Mouse (Mus musculus): ENCODE data around the gene Cyp1a1. TPM values are rescaled to one million over a fixed set of nuclear protein-coding genes. Genes with fewer than 3 reads are reported as not detected.

The Cyp1a1 gene
- under 1 TPM in 3 of 4 experiments, not detected in 1; 0.12 to 0.36 (median 0.32) TPM for total RNA-seq (2022)

- DNase-seq (ENCODE audit: low spot score in 2 of 2): no peak
Observed at GRCm38 (mm10) chr9:57687751-57688150, at the start of gene Cyp1a1. TSS of gene Cyp1a1 (plus strand) at chr9:57687928.

GRCm38 (mm10) chr9:57638651-57639459 lies 48.9 kb upstream of the Cyp1a1 start:
- no peak for DNase-seq (ENCODE audit: low spot score in 2 of 2)

- no peak for DNase-seq (ENCODE audit: low spot score in 2 of 2)
Observed at GRCm38 (mm10) chr9:57639661-57640328, 47.9 kb upstream of the Cyp1a1 start.

- DNase-seq (ENCODE audit: low spot score in 2 of 2): no peak
Observed at GRCm38 (mm10) chr9:57640384-57640783, 47.3 kb upstream of the Cyp1a1 start.

GRCm38 (mm10) chr9:57641022-57641421 lies 46.7 kb upstream of the Cyp1a1 start:
- DNase-seq (ENCODE audit: low spot score in 2 of 2): no peak

GRCm38 (mm10) chr9:57641775-57642550 lies 45.8 kb upstream of the Cyp1a1 start:
- DNase-seq (ENCODE audit: low spot score in 2 of 2): no peak

- no peak for DNase-seq (ENCODE audit: low spot score in 2 of 2)
Observed at GRCm38 (mm10) chr9:57643169-57643855, 44.4 kb upstream of the Cyp1a1 start.

- DNase-seq (ENCODE audit: low spot score in 2 of 2): no peak
Observed at GRCm38 (mm10) chr9:57643856-57644180, 43.9 kb upstream of the Cyp1a1 start.

- no peak for DNase-seq (ENCODE audit: low spot score in 2 of 2)
Observed at GRCm38 (mm10) chr9:57644442-57644943, 43.2 kb upstream of the Cyp1a1 start.

- DNase-seq (ENCODE audit: low spot score in 2 of 2): peak; percentile 73 to 92
Observed at GRCm38 (mm10) chr9:57644944-57645893, 42.5 kb upstream of the Cyp1a1 start.

- no peak for DNase-seq (ENCODE audit: low spot score in 2 of 2)
Observed at GRCm38 (mm10) chr9:57646551-57647103, 41.1 kb upstream of the Cyp1a1 start.

- DNase-seq (ENCODE audit: low spot score in 2 of 2): no peak
Observed at GRCm38 (mm10) chr9:57647286-57648108, 40.2 kb upstream of the Cyp1a1 start.

- no peak for DNase-seq (ENCODE audit: low spot score in 2 of 2)
Observed at GRCm38 (mm10) chr9:57650130-57650785, 37.5 kb upstream of the Cyp1a1 start.

- DNase-seq (ENCODE audit: low spot score in 2 of 2): no peak
Observed at GRCm38 (mm10) chr9:57650786-57651311, 36.9 kb upstream of the Cyp1a1 start.

- no peak for DNase-seq (ENCODE audit: low spot score in 2 of 2)
Observed at GRCm38 (mm10) chr9:57652351-57652750, 35.4 kb upstream of the Cyp1a1 start.

- no peak for DNase-seq (ENCODE audit: low spot score in 2 of 2)
Observed at GRCm38 (mm10) chr9:57652855-57653254, 34.9 kb upstream of the Cyp1a1 start.

GRCm38 (mm10) chr9:57653283-57653682 lies 34.4 kb upstream of the Cyp1a1 start, which contains the start of gene Csk:
TSS of gene Csk (minus strand) at chr9:57653631.
- no peak for DNase-seq (ENCODE audit: low spot score in 2 of 2)

- DNase-seq (ENCODE audit: low spot score in 2 of 2): no peak
Observed at GRCm38 (mm10) chr9:57654966-57655365, 32.8 kb upstream of the Cyp1a1 start.

All from layer of hippocampus, adult 8-10 months (tissue).